Comparison of ENCODE assay signal across 9 mouse cellular contexts in the genomic region with DNA sequence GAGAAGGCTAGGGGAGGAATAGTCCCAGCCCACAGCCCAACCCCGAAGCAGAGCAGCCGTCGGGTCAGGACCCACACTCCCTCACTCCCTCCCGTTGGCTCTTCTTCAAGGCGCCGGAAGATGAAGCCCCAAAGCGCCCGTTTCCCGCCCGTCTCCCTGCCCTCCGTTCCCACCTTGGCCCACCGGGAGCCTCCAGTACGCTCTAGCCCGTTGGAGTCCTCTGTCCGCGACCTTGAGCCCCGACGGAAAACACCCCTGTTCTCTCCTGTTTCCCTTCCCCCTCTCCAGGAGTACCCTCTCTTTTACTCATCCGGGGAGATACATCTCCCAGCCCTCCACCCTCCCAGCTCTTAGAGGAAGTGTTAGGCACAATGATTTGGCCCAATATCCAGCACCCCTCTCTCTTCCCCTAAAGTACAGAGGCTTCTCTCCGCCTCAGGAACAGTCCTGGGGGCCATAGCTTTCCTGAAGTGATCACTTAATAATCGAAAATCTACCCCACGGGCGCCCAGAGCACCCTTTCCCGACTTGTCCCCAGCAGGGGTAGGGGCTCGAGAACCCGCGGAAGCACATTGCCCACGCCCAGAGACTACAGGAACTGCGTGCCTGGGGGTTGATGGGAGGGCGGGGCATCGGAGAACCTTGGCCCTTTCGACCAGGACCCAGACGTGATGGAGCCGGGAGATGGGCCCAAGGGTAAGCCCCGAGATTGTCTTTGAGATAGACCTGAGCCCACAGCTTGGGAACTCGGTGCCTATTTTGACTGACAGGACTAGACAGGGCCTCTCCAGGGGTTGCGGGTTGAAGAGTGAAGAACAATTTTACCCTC. TPM values are rescaled to one million over a fixed set of nuclear protein-coding genes. Genes with fewer than 3 reads are reported as not detected.
A peak's percentile ranks its signal among the peaks of the same experiment; 100 is the strongest.
DNase-seq lines count a peak whose midpoint lies in the region; ATAC-seq and TF ChIP-seq lines count a peak whose summit lies in the region.
"Had no signal": no experiment of that assay in that cellular context is flagged by ENCODE, and none has a peak within 500 bp of the region (broad histone marks: within the 10 kb centered on the region; RNA-seq: fewer than 3 reads in every experiment).

No protein-coding gene starts in this region.

- peak overlapping the region; percentile 59 for H3K4me3 ChIP-seq in heart, embryonic 12.5 days
- H3K4me3 ChIP-seq in E14TG2a.4 (replicated peaks; ENCODE audit: low read length): peak overlapping the region; percentile 83
- H3K4me3 ChIP-seq in forebrain, embryonic 12.5 days (replicated peaks): peak overlapping the region; percentile 62
- peak overlapping the region in 1 of 2 experiments; percentile 7; a peak in 2 of 4 replicates for H3K4me3 ChIP-seq in liver, embryonic 14.5 days (ENCODE audit: insufficient read depth in 1 of 2, low read depth in 2 of 2, low read length in 2 of 2)

- intact Hi-C loops in heart, postnatal 14 days (cut with DNase I): no loop called here

- peak overlapping the region; percentile 96 for H3K4me2 ChIP-seq in heart, embryonic 12.5 days
- peak overlapping the region; percentile 91 for H3K4me2 ChIP-seq in forebrain, embryonic 12.5 days
- H3K4me2 ChIP-seq in liver, embryonic 14.5 days (ENCODE audit: low read depth): peak overlapping the region; percentile 68

- H3K4me1 ChIP-seq in heart, embryonic 12.5 days (replicated peaks): peaks cover 30% of the 10 kb centered on the region
- peaks cover 72% of the 10 kb centered on the region for H3K4me1 ChIP-seq in E14TG2a.4 (replicated peaks; ENCODE audit: low read depth, low read length)
- peaks cover 33% of the 10 kb centered on the region for H3K4me1 ChIP-seq in forebrain, embryonic 12.5 days
- peaks cover 0 to 4% of the 10 kb centered on the region in 2 experiments; a peak in 2 of 4 replicates for H3K4me1 ChIP-seq in liver, embryonic 14.5 days (replicated peaks; ENCODE audit: control insufficient read depth in 2 of 2, insufficient read depth in 2 of 2, low read length in 1 of 2)

- peaks cover 13% of the 10 kb centered on the region for H3K36me3 ChIP-seq in heart, embryonic 12.5 days
- peaks cover 12% of the 10 kb centered on the region for H3K36me3 ChIP-seq in E14TG2a.4 (ENCODE audit: insufficient read depth, low read length)
- H3K36me3 ChIP-seq in forebrain, embryonic 12.5 days (replicated peaks): peaks cover 13% of the 10 kb centered on the region
- peaks cover 3% of the 10 kb centered on the region for H3K36me3 ChIP-seq in liver, embryonic 14.5 days (replicated peaks; ENCODE audit: control insufficient read depth, insufficient read depth, low read depth)

- TF ChIP-seq CTCF in E14TG2a.4 (conservative IDR thresholded peaks at IDR 0.05; ENCODE audit: low read length): no peak
- TF ChIP-seq CTCF in liver, embryonic 14.5 days (IDR thresholded peaks at IDR 0.05; ENCODE audit: low read depth): no peak

- no peak for TF ChIP-seq EP300 in liver, embryonic 14.5 days (IDR thresholded peaks at IDR 0.05; ENCODE audit: low read depth)

- H3K9me3 ChIP-seq in heart, embryonic 12.5 days (replicated peaks): no peaks in the 10 kb centered on the region
- no peaks in the 10 kb centered on the region for H3K9me3 ChIP-seq in E14TG2a.4 (ENCODE audit: low read length)
- H3K9me3 ChIP-seq in forebrain, embryonic 12.5 days: no peaks in the 10 kb centered on the region
- no peaks in the 10 kb centered on the region for H3K9me3 ChIP-seq in liver, embryonic 14.5 days (ENCODE audit: control insufficient read depth, low read length)

- DNase-seq in heart, postnatal 14 days: no peak
- DNase-seq in liver, embryonic 14.5 days (ENCODE audit: low read depth in 3 of 3, low spot score in 3 of 3): no peak
- DNase-seq in adrenal gland, postnatal 25 days: no peak
- no peak for DNase-seq in adrenal gland, postnatal 14 days
- DNase-seq in right cerebral cortex, postnatal 14 days: no peak

- WGBS in heart, embryonic 12.5 days: 3% methylated on average over 37 of the region's 37 CpGs
- 3% methylated on average over 37 of the region's 37 CpGs for WGBS in forebrain, embryonic 12.5 days
- 2% methylated on average over 37 of the region's 37 CpGs for WGBS in liver, embryonic 14.5 days (ENCODE audit: insufficient replicate concordance)

- peaks cover 60% of the 10 kb centered on the region for H3K27me3 ChIP-seq in heart, embryonic 12.5 days (replicated peaks)
- H3K27me3 ChIP-seq in E14TG2a.4 (ENCODE audit: insufficient read depth, low read length): peaks cover 77% of the 10 kb centered on the region
- H3K27me3 ChIP-seq in forebrain, embryonic 12.5 days: peaks cover 71% of the 10 kb centered on the region
- peaks cover 49% of the 10 kb centered on the region for H3K27me3 ChIP-seq in liver, embryonic 14.5 days (ENCODE audit: control insufficient read depth, insufficient read depth, low read length)

- no peak overlapping the region for H3K27ac ChIP-seq in heart, embryonic 12.5 days (ENCODE audit: poor library complexity, severe bottlenecking)
- H3K27ac ChIP-seq in forebrain, embryonic 12.5 days: no peak overlapping the region
- no peak overlapping the region for H3K27ac ChIP-seq in liver, embryonic 14.5 days

- ATAC-seq in heart, embryonic 12.5 days (ENCODE audit: insufficient number of reproducible peaks, low FRiP score): 0 out of 2 replicates have a peak, but pooled peaks have one; percentile 1
- no peak; the same call in 1 of the 2 replicates for ATAC-seq in forebrain, embryonic 12.5 days (ENCODE audit: low FRiP score)
- ATAC-seq in liver, embryonic 14.5 days (ENCODE audit: insufficient read depth): no peak

- H3K9ac ChIP-seq in heart, embryonic 12.5 days: no peak overlapping the region
- H3K9ac ChIP-seq in forebrain, embryonic 12.5 days: peak overlapping the region; percentile 52; the same call in 1 of the 2 replicates
- H3K9ac ChIP-seq in liver, embryonic 14.5 days (replicated peaks): no peak overlapping the region

RNA-seq across cellular contexts. Expression of gene Chrm4, which starts 4.2 kb away (rescaled TPM):
- 0.15 TPM in 1 of 2 replicates, not detected in the other for polyA plus RNA-seq in heart, embryonic 12.5 days (2016; fragmentation: Nextera tagmentation; extraction: Ambion mirVana)
- not detected for total RNA-seq in heart, postnatal 14 days (2021)
- polyA plus RNA-seq in forebrain, embryonic 12.5 days (2016; fragmentation: Nextera tagmentation; extraction: Ambion mirVana): 0.31 and 0.72 TPM in 2 replicates
- polyA plus RNA-seq in liver, embryonic 14.5 days (2012; rRNA removed): 0.06 and 0.08 TPM in 2 replicates
- not detected in 2 replicates for polyA plus RNA-seq in liver, embryonic 14.5 days (2014; fragmentation: Nextera tagmentation; extraction: Ambion mirVana)
- total RNA-seq in adrenal gland, postnatal 25 days (2021): 0.94 and 1.7 TPM in 2 replicates
- 1.2 and 1.5 TPM in 2 replicates for total RNA-seq in adrenal gland, postnatal 14 days (2021)

RNA-seq across cellular contexts. Expression of gene Mdk, which starts 9.3 kb away (rescaled TPM):
- polyA plus RNA-seq in heart, embryonic 12.5 days (2016; fragmentation: Nextera tagmentation; extraction: Ambion mirVana): 724 and 730 TPM in 2 replicates
- total RNA-seq in heart, postnatal 14 days (2021): 10 to 100 TPM; 15.7 to 16.8 TPM
- polyA plus RNA-seq in forebrain, embryonic 12.5 days (2016; fragmentation: Nextera tagmentation; extraction: Ambion mirVana): 834 and 889 TPM in 2 replicates
- polyA plus RNA-seq in liver, embryonic 14.5 days (2012; rRNA removed): 13.2 and 19.3 TPM in 2 replicates
- polyA plus RNA-seq in liver, embryonic 14.5 days (2014; fragmentation: Nextera tagmentation; extraction: Ambion mirVana): 12.7 and 13.7 TPM in 2 replicates
- 3.5 and 5.8 TPM in 2 replicates for total RNA-seq in adrenal gland, postnatal 25 days (2021)
- total RNA-seq in adrenal gland, postnatal 14 days (2021): 14.6 and 17.5 TPM in 2 replicates

RNA-seq across cellular contexts. Expression of gene Gm9821, which starts 22.7 kb away (rescaled TPM):
- 3.2 and 4.0 TPM in 2 replicates for polyA plus RNA-seq in heart, embryonic 12.5 days (2016; fragmentation: Nextera tagmentation; extraction: Ambion mirVana)
- total RNA-seq in heart, postnatal 14 days (2021): not detected
- 0.46 and 0.52 TPM in 2 replicates for polyA plus RNA-seq in forebrain, embryonic 12.5 days (2016; fragmentation: Nextera tagmentation; extraction: Ambion mirVana)
- 0.01 and 0.02 TPM in 2 replicates for polyA plus RNA-seq in liver, embryonic 14.5 days (2012; rRNA removed)
- polyA plus RNA-seq in liver, embryonic 14.5 days (2014; fragmentation: Nextera tagmentation; extraction: Ambion mirVana): 0.63 and 0.96 TPM in 2 replicates
- not detected in 2 replicates for total RNA-seq in adrenal gland, postnatal 25 days (2021)
- total RNA-seq in adrenal gland, postnatal 14 days (2021): not detected in 2 replicates
- total RNA-seq: layer of hippocampus, adult 18-20 months had no signal

RNA-seq across cellular contexts. Expression of gene Dgkz, which starts 52.9 kb away (rescaled TPM):
- polyA plus RNA-seq in heart, embryonic 12.5 days (2016; fragmentation: Nextera tagmentation; extraction: Ambion mirVana): 43.8 and 48.8 TPM in 2 replicates
- 10 to 100 TPM; 62.3 to 63.1 TPM for total RNA-seq in heart, postnatal 14 days (2021)
- 24.4 and 28.5 TPM in 2 replicates for polyA plus RNA-seq in forebrain, embryonic 12.5 days (2016; fragmentation: Nextera tagmentation; extraction: Ambion mirVana)
- polyA plus RNA-seq in liver, embryonic 14.5 days (2012; rRNA removed): 55.9 and 60.7 TPM in 2 replicates
- 19.6 and 26.7 TPM in 2 replicates for polyA plus RNA-seq in liver, embryonic 14.5 days (2014; fragmentation: Nextera tagmentation; extraction: Ambion mirVana)
- 42.2 and 61.5 TPM in 2 replicates for total RNA-seq in adrenal gland, postnatal 25 days (2021)
- total RNA-seq in adrenal gland, postnatal 14 days (2021): 56.4 and 79.0 TPM in 2 replicates
